Mouse (Mus musculus) testis, adult 2 months (tissue): ENCODE data around the gene B3gnt2.

ENCODE experiments used
- CTCF ChIP-seq: fragments of 200-500 bp; IDR thresholded peaks from 2 replicates; pipeline ENCODE4 v1.5.1; 2012; ENCODE audit warnings: low read depth, mild to moderate bottlenecking, inconsistent platforms, low read length, moderate library complexity; ENCODE audit not compliant: control insufficient read depth, insufficient read depth, insufficient replicate concordance
- POLR2A ChIP-seq: fragments of 200-500 bp; IDR thresholded peaks from 2 replicates; pipeline ENCODE4 v1.6.1; 2012; ENCODE audit warnings: low read depth, mild to moderate bottlenecking, inconsistent platforms, low read length, moderate library complexity; ENCODE audit not compliant: control insufficient read depth

- no peak for TF ChIP-seq CTCF
- no peak for TF ChIP-seq POLR2A
Measured at GRCm38 (mm10) chr11:22766238-22766637, 94.5 kb downstream of the B3gnt2 start.
